Mouse (Mus musculus): ENCODE results near the gene Slc24a4.
A peak's percentile ranks its signal among the peaks of the same experiment; 100 is the strongest.

The Slc24a4 gene

GRCm38 (mm10) chr12:102128081-102128790, at the start of gene Slc24a4:
TSS of gene Slc24a4 (plus strand) at chr12:102128733.
- DNase-seq, result no peak

DNA sequence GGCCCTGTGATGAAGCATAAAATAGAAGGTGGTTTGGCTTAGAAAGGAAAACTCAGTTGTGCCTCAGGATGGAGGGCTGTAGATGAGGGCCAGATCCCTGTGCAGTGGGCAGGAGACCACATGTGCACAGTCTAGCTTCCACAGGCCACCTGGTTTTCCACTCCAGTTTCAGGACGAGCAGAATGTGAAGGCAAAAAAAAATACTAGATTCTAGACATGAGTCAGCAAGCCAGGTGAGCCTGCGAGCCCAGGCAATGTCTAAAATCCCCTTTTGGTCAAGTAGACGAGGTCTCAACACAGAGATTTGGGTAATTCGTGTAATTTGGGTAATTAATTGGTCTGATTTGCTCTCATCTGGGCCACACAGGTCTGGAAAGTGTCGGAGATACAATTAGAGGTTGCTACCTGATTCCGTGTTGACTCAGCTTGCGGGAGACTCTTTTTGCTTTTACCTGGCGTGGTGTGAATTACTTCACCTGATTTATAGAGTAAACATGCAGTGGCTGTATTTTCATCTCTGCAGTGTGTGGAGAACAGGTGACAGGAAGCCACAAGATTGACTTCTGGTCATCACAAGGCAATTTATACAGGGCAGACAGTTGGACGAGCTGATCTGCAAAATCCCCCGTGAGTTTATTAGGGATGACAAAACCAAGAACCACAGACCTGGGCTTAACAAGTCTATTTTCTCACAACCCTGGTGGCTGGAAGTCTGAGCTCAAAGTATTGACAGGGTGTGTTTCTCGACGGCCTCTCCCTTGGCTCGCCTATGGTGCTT, 45.7 kb upstream of the Slc24a4 start:
- DNase-seq, result no peak

DNA sequence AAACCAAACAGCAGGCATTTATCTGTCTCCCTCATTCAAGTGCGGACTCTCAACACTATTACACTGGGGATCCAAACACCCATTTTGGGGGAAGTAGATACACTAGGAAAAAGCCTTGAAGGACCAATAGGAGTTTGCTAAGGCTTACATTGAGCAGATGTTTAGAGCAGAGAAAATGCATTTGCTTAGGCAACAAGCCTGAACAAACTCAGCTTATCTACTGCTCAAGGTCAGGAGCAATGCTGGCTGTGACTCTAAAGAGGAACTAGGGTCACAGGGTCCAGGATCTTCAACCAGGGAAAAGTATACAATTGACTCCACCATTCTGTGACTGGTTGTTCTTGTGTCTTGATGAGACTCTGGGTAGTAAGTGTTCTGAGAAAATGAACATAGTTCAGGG, 38.0 kb upstream of the Slc24a4 start:
- DNase-seq, result no peak

- DNase-seq, result no peak
Measured at GRCm38 (mm10) chr12:102092342-102093094, 36.0 kb upstream of the Slc24a4 start.

- DNase-seq, result no peak
Measured at GRCm38 (mm10) chr12:102105990-102106389, 22.5 kb upstream of the Slc24a4 start.

GRCm38 (mm10) chr12:102108851-102109250, 19.7 kb upstream of the Slc24a4 start:
- DNase-seq, result no peak

DNA sequence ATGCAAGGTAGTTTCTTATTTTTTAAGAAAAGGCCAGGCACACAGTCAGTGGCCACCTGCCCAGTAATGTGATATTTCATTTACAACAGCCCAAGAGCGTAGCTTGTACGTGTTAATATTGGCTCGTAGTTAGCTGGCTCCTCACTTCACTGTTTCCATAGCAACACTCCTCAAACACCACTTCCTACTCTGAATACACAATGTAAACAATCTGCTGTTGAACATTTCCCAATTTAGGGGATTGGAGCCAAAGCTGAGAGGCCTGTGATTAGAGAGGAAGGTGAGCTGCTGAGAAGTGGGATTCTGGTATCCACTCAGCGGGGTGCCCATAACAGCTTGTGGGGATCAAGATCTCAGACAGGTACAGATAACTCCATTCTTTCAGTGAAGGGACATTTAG, 16.0 kb upstream of the Slc24a4 start:
- no peak for DNase-seq

GRCm38 (mm10) chr12:102112901-102113300, 15.6 kb upstream of the Slc24a4 start:
- no peak for DNase-seq

DNA sequence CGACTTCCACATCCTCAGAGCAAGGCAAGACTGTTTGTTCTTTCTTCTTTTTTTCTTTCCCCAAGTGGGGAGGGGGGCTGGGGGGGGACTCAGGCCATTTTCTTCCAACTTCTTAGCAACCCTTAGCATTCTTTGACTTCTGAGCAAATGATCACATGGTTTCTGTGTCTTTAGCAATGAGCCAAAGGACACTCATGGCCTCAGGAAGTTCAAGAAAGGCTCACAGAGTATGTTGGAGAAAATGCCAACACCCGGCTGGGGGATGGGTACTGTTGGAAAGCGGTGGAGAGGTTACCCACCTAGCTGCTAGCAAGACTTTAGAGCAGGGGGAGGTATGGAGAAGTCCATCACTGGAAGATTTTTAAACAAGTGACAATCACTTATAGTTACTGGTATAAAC, 15.1 kb upstream of the Slc24a4 start:
- DNase-seq, result no peak

DNA sequence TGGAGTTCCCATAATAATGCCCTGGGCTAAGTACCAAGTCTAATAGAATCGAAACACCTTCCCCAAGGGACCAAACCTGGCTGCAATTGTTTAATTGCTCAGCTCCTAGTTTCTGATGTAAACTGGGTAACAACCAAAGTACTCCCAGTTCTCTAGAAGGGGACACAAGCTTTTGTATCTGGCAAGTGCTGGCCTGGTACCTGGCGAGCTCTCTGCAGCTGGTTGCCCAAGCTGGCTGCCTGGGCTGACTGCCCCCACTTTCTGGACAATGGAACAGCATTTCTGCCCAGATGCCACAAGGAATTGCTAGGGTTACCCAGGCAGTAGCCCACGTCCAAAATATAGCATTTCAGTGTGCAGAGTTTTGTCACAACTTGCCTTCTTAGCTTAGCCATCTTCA, 12.0 kb upstream of the Slc24a4 start:
- no peak for DNase-seq

- DNase-seq, result no peak
Measured at GRCm38 (mm10) chr12:102118014-102118413, 10.5 kb upstream of the Slc24a4 start.

DNA sequence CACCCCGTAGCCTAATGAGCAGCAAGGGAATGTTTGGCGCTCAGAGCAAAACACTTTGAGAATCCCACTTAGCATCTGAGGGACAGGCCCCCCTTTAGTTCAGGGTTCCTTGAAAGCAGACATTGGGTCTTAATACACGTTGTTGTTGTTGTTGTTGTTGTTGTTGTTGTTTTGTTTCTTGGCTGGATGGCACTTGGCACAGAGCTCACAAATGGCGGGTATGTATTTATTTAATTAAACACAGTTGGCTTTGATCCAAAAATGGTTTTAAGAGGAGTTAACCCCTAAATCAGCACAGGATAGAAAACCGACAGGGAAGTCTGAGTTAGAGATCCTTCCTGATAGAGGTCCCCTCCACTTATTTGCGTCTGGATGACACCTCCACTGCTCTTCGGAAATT, 932 bp upstream of the Slc24a4 start:
- no peak for DNase-seq

DNA sequence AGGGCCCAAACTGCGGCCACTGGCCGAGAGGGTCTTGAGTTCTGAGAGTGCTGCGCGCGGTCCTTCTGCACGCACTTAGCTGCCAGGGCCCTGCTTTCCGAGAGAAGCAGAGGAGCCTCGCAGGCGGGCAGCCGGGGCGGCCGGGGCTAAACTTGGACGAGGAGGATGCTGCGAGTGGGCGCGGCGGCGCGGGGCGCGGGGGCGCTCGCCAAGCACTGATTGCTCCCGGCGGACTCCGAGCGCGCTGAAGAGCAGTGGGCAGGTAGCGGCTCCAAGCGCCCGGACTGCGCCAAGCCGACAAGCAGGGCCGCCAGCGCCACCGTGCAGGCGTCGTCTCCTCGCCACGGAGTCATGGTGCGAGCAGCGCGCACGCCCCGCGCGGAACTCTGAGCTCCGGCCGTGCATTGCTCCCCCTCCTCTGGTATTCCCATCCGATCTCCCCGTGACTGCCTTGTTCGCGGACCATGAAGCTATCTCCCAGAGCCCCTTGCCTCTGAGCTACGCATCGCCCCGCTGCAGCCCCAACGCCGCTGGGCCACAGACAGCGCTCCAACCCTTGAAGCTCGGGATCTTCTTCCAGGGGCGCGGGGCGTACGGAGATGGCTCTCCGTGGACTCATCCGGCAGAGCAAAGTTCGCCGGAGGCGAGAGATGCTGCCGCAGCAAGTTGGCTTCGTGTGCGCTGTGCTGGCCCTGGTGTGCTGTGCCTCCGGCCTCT, 416 bp downstream of the Slc24a4 start:
- DNase-seq, result peak; percentile 10

GRCm38 (mm10) chr12:102129508-102130030, 1.0 kb downstream of the Slc24a4 start:
- DNase-seq, result no peak

GRCm38 (mm10) chr12:102139710-102140109, 11.2 kb downstream of the Slc24a4 start:
- no peak for DNase-seq

DNA sequence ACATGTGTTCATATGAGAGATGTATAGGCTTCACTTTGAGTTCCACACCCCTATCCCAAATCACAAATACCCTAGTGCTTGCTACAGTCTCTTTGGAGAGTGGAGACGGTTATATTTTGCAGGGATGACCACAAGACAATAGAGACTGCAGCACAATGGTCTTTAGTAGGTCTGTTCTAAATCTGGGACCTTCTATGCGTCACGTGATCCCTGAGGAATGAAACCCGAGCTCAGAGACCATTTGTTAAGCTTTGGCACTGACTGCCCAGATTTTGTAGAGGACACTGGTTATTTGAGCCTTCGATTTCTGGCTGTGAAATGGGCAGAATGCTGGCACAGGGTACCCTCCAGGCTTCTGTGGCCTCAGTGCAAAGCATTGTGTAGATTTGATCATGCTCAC, 12.8 kb downstream of the Slc24a4 start:
- no peak for DNase-seq

DNA sequence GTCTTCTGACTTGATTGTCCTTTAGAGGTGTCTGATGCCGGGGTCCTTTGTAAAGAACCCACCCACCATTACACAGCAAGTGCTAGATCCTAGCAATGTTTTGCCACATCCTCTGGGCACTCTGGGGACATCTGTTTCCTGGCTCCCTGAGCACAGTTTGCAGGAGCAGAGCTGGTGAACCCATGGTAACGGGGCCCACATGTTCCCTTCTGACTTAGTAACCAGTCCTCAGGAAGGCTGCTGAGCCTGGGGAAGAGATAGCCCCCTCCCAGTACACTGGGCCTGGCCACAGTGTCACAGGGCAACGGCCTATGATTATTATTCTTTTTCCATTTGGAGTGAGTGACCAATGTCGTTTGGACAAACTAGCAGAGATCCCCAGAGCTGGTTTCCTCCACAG, 19.1 kb downstream of the Slc24a4 start:
- no peak for DNase-seq

- peak; percentile 23 for DNase-seq
Measured at GRCm38 (mm10) chr12:102148746-102149145, 20.2 kb downstream of the Slc24a4 start.

GRCm38 (mm10) chr12:102151185-102151584, 22.7 kb downstream of the Slc24a4 start:
- no peak for DNase-seq

DNA sequence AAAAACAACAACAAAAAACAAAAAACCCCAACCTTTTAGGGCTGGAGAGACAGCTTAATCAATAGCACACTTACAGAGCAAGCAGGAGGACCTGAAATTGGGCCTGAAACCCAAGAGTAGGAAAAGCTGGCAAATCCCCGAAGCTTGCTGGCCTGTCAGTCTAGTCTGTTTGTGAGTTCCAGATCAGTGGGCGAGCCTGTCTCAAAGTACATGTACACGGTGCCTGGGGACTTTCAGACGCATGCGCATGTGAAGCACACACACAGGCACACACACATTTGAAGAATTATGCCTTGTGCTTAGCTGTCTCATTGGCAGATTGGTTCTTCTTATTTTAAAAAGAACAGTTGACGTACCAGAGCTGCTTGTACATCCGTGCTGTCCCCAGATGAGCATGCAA, 25.3 kb downstream of the Slc24a4 start:
- peak; percentile 79 for DNase-seq

GRCm38 (mm10) chr12:102154815-102155214, 26.3 kb downstream of the Slc24a4 start:
- no peak for DNase-seq

- no peak for DNase-seq
Measured at GRCm38 (mm10) chr12:102164632-102165031, 36.1 kb downstream of the Slc24a4 start.
